ENCODE assay signal across 14 mouse cellular contexts in genomic region chr15:102970740-102971139, GRCm38 (mm10). TPM values are rescaled to one million over a fixed set of nuclear protein-coding genes. Genes with fewer than 3 reads are reported as not detected.
DNase-seq lines count a peak whose midpoint lies in the region; ATAC-seq lines count a peak whose summit lies in the region.
"Had no signal": no experiment of that assay in that cellular context is flagged by ENCODE, and none has a peak within 500 bp of the region (broad histone marks: within the 10 kb centered on the region; RNA-seq: fewer than 3 reads in every experiment).

No protein-coding gene starts in this region.

- no peak overlapping the region for H3K4me3 ChIP-seq in limb, embryonic 13.5 days
- H3K4me3 ChIP-seq: erythroblast, embryonic 14.5 days; hindbrain, embryonic 12.5 days; midbrain, embryonic 13.5 days had no signal

- no peaks in the 10 kb centered on the region for H3K9me3 ChIP-seq in limb, embryonic 13.5 days
- H3K9me3 ChIP-seq: hindbrain, embryonic 12.5 days; midbrain, embryonic 13.5 days had no signal

- WGBS in limb, embryonic 13.5 days: 4% methylated on average over 12 of the region's 12 CpGs

- H3K4me2 ChIP-seq in limb, embryonic 13.5 days (replicated peaks): peak overlapping the region; percentile 34
- H3K4me2 ChIP-seq: hindbrain, embryonic 12.5 days; midbrain, embryonic 13.5 days had no signal

- DNase-seq in layer of hippocampus, adult 11-12 months (ENCODE audit: low spot score): peak; percentile 15
- DNase-seq in layer of hippocampus, adult 9-11 months: no peak
- peak; percentile 67 for DNase-seq in A20 (ENCODE audit: low read depth, low spot score)
- peak; percentile 86 for DNase-seq in NIH3T3 (ENCODE audit: low read depth)
- DNase-seq: cerebellum, postnatal 25 days; gastrocnemius, postnatal 36 days had no signal

- H3K27me3 ChIP-seq in limb, embryonic 13.5 days: peaks cover 99% of the 10 kb centered on the region

- H3K27ac ChIP-seq in limb, embryonic 13.5 days: no peak overlapping the region
- H3K27ac ChIP-seq: hindbrain, embryonic 12.5 days; midbrain, embryonic 13.5 days had no signal

- H3K9ac ChIP-seq in limb, embryonic 13.5 days: no peak overlapping the region
- H3K9ac ChIP-seq: hindbrain, embryonic 12.5 days; midbrain, embryonic 13.5 days had no signal

- no peaks in the 10 kb centered on the region for H3K36me3 ChIP-seq in limb, embryonic 13.5 days
- H3K36me3 ChIP-seq: hindbrain, embryonic 12.5 days; midbrain, embryonic 13.5 days had no signal

- no peak for ATAC-seq in limb, embryonic 13.5 days (ENCODE audit: low FRiP score, low read depth)
- ATAC-seq in activated CD4-positive, CD25-positive, alpha-beta regulatory T cell, adult 4 months: no peak
- ATAC-seq in granulocyte monocyte progenitor cell, adult 5-6 weeks (replicated peaks; ENCODE audit: poor library complexity, severe bottlenecking): no peak
- ATAC-seq: midbrain, embryonic 13.5 days had no signal

- H3K4me1 ChIP-seq in limb, embryonic 13.5 days: peaks cover 18% of the 10 kb centered on the region

RNA-seq across cellular contexts. Expression of gene Hoxc5, which starts 3.5 kb away (rescaled TPM):
- polyA plus RNA-seq in limb, embryonic 13.5 days (2015; fragmentation: Nextera tagmentation; extraction: Ambion mirVana): 5.2 and 6.7 TPM in 2 replicates
- not detected for polyA plus RNA-seq in activated CD4-positive, CD25-positive, alpha-beta regulatory T cell, adult 4 months (2017; shearing (Covaris generic))
- not detected in 2 replicates for total RNA-seq in granulocyte monocyte progenitor cell, adult 5-6 weeks (2014; fragmentation: Nextera tagmentation)
- total RNA-seq in granulocyte monocyte progenitor cell, adult 5-6 weeks (2017): not detected in 2 replicates
- total RNA-seq: layer of hippocampus, postnatal 10 days had no signal
- polyA plus RNA-seq: erythroblast, embryonic 14.5 days had no signal

RNA-seq across cellular contexts. Expression of gene Hoxc10, which starts 4.1 kb away (rescaled TPM):
- 11.0 and 11.3 TPM in 2 replicates for polyA plus RNA-seq in limb, embryonic 13.5 days (2015; fragmentation: Nextera tagmentation; extraction: Ambion mirVana)
- not detected for polyA plus RNA-seq in activated CD4-positive, CD25-positive, alpha-beta regulatory T cell, adult 4 months (2017; shearing (Covaris generic))
- not detected in 2 replicates for total RNA-seq in granulocyte monocyte progenitor cell, adult 5-6 weeks (2014; fragmentation: Nextera tagmentation)
- total RNA-seq in granulocyte monocyte progenitor cell, adult 5-6 weeks (2017): not detected in 2 replicates
- total RNA-seq: layer of hippocampus, postnatal 10 days had no signal
- polyA plus RNA-seq: erythroblast, embryonic 14.5 days; hindbrain, embryonic 12.5 days; liver, embryonic 16.5 days; midbrain, embryonic 13.5 days had no signal

RNA-seq across cellular contexts. Expression of gene Hoxc9, which starts 5.5 kb away (rescaled TPM):
- 1.7 and 2.1 TPM in 2 replicates for polyA plus RNA-seq in limb, embryonic 13.5 days (2015; fragmentation: Nextera tagmentation; extraction: Ambion mirVana)
- not detected for polyA plus RNA-seq in activated CD4-positive, CD25-positive, alpha-beta regulatory T cell, adult 4 months (2017; shearing (Covaris generic))
- total RNA-seq in granulocyte monocyte progenitor cell, adult 5-6 weeks (2014; fragmentation: Nextera tagmentation): not detected in 2 replicates
- total RNA-seq in granulocyte monocyte progenitor cell, adult 5-6 weeks (2017): not detected in 2 replicates
- total RNA-seq: layer of hippocampus, postnatal 10 days had no signal
- polyA plus RNA-seq: erythroblast, embryonic 14.5 days; hindbrain, embryonic 12.5 days; liver, embryonic 16.5 days; midbrain, embryonic 13.5 days had no signal

RNA-seq across cellular contexts. Expression of gene Hoxc11, which starts 16.5 kb away (rescaled TPM):
- 2.1 and 2.6 TPM in 2 replicates for polyA plus RNA-seq in limb, embryonic 13.5 days (2015; fragmentation: Nextera tagmentation; extraction: Ambion mirVana)
- not detected for polyA plus RNA-seq in activated CD4-positive, CD25-positive, alpha-beta regulatory T cell, adult 4 months (2017; shearing (Covaris generic))
- total RNA-seq in granulocyte monocyte progenitor cell, adult 5-6 weeks (2014; fragmentation: Nextera tagmentation): not detected in 2 replicates
- not detected in 2 replicates for total RNA-seq in granulocyte monocyte progenitor cell, adult 5-6 weeks (2017)
- total RNA-seq: layer of hippocampus, postnatal 10 days had no signal
- polyA plus RNA-seq: erythroblast, embryonic 14.5 days; hindbrain, embryonic 12.5 days; liver, embryonic 16.5 days; midbrain, embryonic 13.5 days had no signal

RNA-seq across cellular contexts. Expression of gene Hoxc8, which starts 19.7 kb away (rescaled TPM):
- polyA plus RNA-seq in limb, embryonic 13.5 days (2015; fragmentation: Nextera tagmentation; extraction: Ambion mirVana): 2.7 and 3.0 TPM in 2 replicates
- polyA plus RNA-seq in activated CD4-positive, CD25-positive, alpha-beta regulatory T cell, adult 4 months (2017; shearing (Covaris generic)): under 1 TPM in 1 of 2 experiments, not detected in 1; 0.15 TPM
- total RNA-seq in granulocyte monocyte progenitor cell, adult 5-6 weeks (2014; fragmentation: Nextera tagmentation): not detected in 2 replicates
- not detected in 2 replicates for total RNA-seq in granulocyte monocyte progenitor cell, adult 5-6 weeks (2017)
- total RNA-seq: layer of hippocampus, postnatal 10 days had no signal
- polyA plus RNA-seq: erythroblast, embryonic 14.5 days; hindbrain, embryonic 12.5 days; liver, embryonic 16.5 days; midbrain, embryonic 13.5 days had no signal

Comparison
In these comparisons a context has a peak if more than half of its experiments do, and no peak if none do; other contexts are left out.
1. RNA of gene Hoxc10, which starts 4.1 kb away (polyA plus RNA-seq): 11.0 to 11.3 TPM in limb, embryonic 13.5 days; not detected in activated CD4-positive, CD25-positive, alpha-beta regulatory T cell, adult 4 months; every median in the first group is over 10 times any median in the second.